Mouse (Mus musculus): ENCODE measurements around the gene Tvp23b.

The Tvp23b gene

GRCm38 (mm10) chr11:62879220-62880048 is at the start of gene Tvp23b:
TSS of gene Tvp23b (plus strand) at chr11:62879455.
- DNase-seq (ENCODE audit: low read depth): peak; percentile 95

GRCm38 (mm10) chr11:62830387-62830786 is 48.9 kb upstream of the Tvp23b start:
- no peak for DNase-seq (ENCODE audit: low read depth)

- DNase-seq (ENCODE audit: low read depth): no peak
Observed at GRCm38 (mm10) chr11:62831906-62832305, 47.3 kb upstream of the Tvp23b start.

- no peak for DNase-seq (ENCODE audit: low read depth)
Observed at GRCm38 (mm10) chr11:62844562-62844961, 34.7 kb upstream of the Tvp23b start.

GRCm38 (mm10) chr11:62845730-62846129 is 33.5 kb upstream of the Tvp23b start:
- no peak for DNase-seq (ENCODE audit: low read depth)

GRCm38 (mm10) chr11:62846961-62847654 is 32.1 kb upstream of the Tvp23b start, which contains the start of gene Fbxw10:
TSS of gene Fbxw10 (plus strand) at chr11:62847069.
- no peak for DNase-seq (ENCODE audit: low read depth)

- no peak for DNase-seq (ENCODE audit: low read depth)
Observed at GRCm38 (mm10) chr11:62847655-62848191, 31.5 kb upstream of the Tvp23b start.

GRCm38 (mm10) chr11:62848301-62848700 is 31.0 kb upstream of the Tvp23b start:
- DNase-seq (ENCODE audit: low read depth): no peak

GRCm38 (mm10) chr11:62851199-62851598 is 28.1 kb upstream of the Tvp23b start:
- DNase-seq (ENCODE audit: low read depth): no peak

- no peak for DNase-seq (ENCODE audit: low read depth)
Observed at GRCm38 (mm10) chr11:62853334-62853733, 25.9 kb upstream of the Tvp23b start.

GRCm38 (mm10) chr11:62865562-62865961 is 13.7 kb upstream of the Tvp23b start:
- no peak for DNase-seq (ENCODE audit: low read depth)

- no peak for DNase-seq (ENCODE audit: low read depth)
Observed at GRCm38 (mm10) chr11:62866685-62867084, 12.6 kb upstream of the Tvp23b start.

- no peak for DNase-seq (ENCODE audit: low read depth)
Observed at GRCm38 (mm10) chr11:62869201-62869600, 10.1 kb upstream of the Tvp23b start.

- DNase-seq (ENCODE audit: low read depth): no peak
Observed at GRCm38 (mm10) chr11:62869715-62870371, 9.4 kb upstream of the Tvp23b start.

GRCm38 (mm10) chr11:62873479-62873878 is 5.8 kb upstream of the Tvp23b start:
- no peak for DNase-seq (ENCODE audit: low read depth)

GRCm38 (mm10) chr11:62875696-62876095 is 3.6 kb upstream of the Tvp23b start:
- no peak for DNase-seq (ENCODE audit: low read depth)

- DNase-seq (ENCODE audit: low read depth): no peak
Observed at GRCm38 (mm10) chr11:62876445-62876844, 2.8 kb upstream of the Tvp23b start.

GRCm38 (mm10) chr11:62877391-62877790 is 1.9 kb upstream of the Tvp23b start:
- no peak for DNase-seq (ENCODE audit: low read depth)

GRCm38 (mm10) chr11:62878728-62879127 is 527 bp upstream of the Tvp23b start:
- DNase-seq (ENCODE audit: low read depth): no peak

GRCm38 (mm10) chr11:62883407-62883806 is 4.2 kb downstream of the Tvp23b start:
- DNase-seq (ENCODE audit: low read depth): no peak

- DNase-seq (ENCODE audit: low read depth): no peak
Observed at GRCm38 (mm10) chr11:62885323-62885722, 6.1 kb downstream of the Tvp23b start.

GRCm38 (mm10) chr11:62890796-62891195 is 11.5 kb downstream of the Tvp23b start:
- no peak for DNase-seq (ENCODE audit: low read depth)

Data from c-Kit-positive CD71-positive TER-119-negative erythroid progenitor cells, embryonic 14.5 days (primary cell).